Mouse (Mus musculus) stomach, postnatal 0 days (tissue): Measurements from ENCODE around the gene Stk39. TPM values are rescaled to one million over a fixed set of nuclear protein-coding genes. Genes with fewer than 3 reads are reported as not detected.

Experiments
- ATAC-seq: fragments of 200-750 bp; cut with Nextera tagmentation; 2 replicates; pipeline ENCODE4 v1.8.0; 2017; ENCODE audit not compliant: low FRiP score, low TSS enrichment
- DNase-seq: peaks from one replicate; pipeline ENCODE4 v3.0.0-alpha.2; 2016; ENCODE audit warnings: low spot score
- H3K27ac ChIP-seq: fragments of 300-500 bp; sonication (generic); replicated peaks from 2 replicates; pipeline ENCODE4 v1.5.1; 2014; ENCODE audit warnings: mild to moderate bottlenecking, control low read depth
- H3K27me3 ChIP-seq: fragments of 300-500 bp; sonication (generic); 2 replicates; pipeline ENCODE4 v1.6.1; 2014; ENCODE audit warnings: low read length; ENCODE audit not compliant: control insufficient read depth, insufficient read depth
- H3K36me3 ChIP-seq: fragments of 300-500 bp; sonication (generic); 2 replicates; pipeline ENCODE4 v1.6.1; 2014; ENCODE audit warnings: low read length, mixed read lengths; ENCODE audit not compliant: control insufficient read depth, insufficient read depth
- H3K4me1 ChIP-seq: fragments of 300-500 bp; sonication (generic); replicated peaks from 2 replicates; pipeline ENCODE4 v1.6.1; 2014; ENCODE audit warnings: antibody characterized with exemption; ENCODE audit not compliant: control insufficient read depth, insufficient read depth
- H3K4me2 ChIP-seq: fragments of 300-500 bp; sonication (generic); replicated peaks from 2 replicates; pipeline ENCODE4 v1.6.1; 2014; ENCODE audit warnings: low read depth, mild to moderate bottlenecking, control low read depth, moderate library complexity
- H3K4me3 ChIP-seq: fragments of 300-500 bp; sonication (generic); 2 replicates; pipeline ENCODE4 v1.5.1; 2014; ENCODE audit warnings: low read depth, low read length, control low read depth
- H3K9ac ChIP-seq: fragments of 300-500 bp; sonication (generic); 2 replicates; pipeline ENCODE4 v1.6.1; 2014; ENCODE audit warnings: mild to moderate bottlenecking, low read length, control low read depth, mixed read lengths
- H3K9me3 ChIP-seq: fragments of 300-500 bp; sonication (generic); 2 replicates; pipeline ENCODE4 v1.6.1; 2016; ENCODE audit warnings: low read length; ENCODE audit not compliant: control insufficient read depth
- CTCF ChIP-seq: IDR thresholded peaks from 2 replicates; pipeline ENCODE4 v1.5.1; 2016; ENCODE audit warnings: antibody characterized with exemption, low read depth, mild to moderate bottlenecking, moderate library complexity
- EP300 ChIP-seq: optimal IDR thresholded peaks from 2 replicates; pipeline ENCODE3; 2016; ENCODE audit warnings: antibody characterized with exemption
- WGBS: fragments of 180-500 bp; shearing (Covaris S2); extraction: QIAGEN DNeasy Blood & Tissue Kit; methylation state at CpG from one replicate; pipeline ENCODE4 v1.1.7; 2014; 5-methylcytosine and 5-hydroxymethylcytosine counted together
- polyA plus RNA-seq: library from polyadenylated mRNA; unstranded; fragments of >200 nt; fragmentation: Nextera tagmentation; extraction: Ambion mirVana; gene quantifications from 2 replicates; pipeline ENCODE4 v1.2.1, GENCODE M21; 2015

Stk39 gene
- polyA plus RNA-seq, 1 experiment from 2014 or later = 23.6 TPM

- H3K4me2 ChIP-seq = no peak overlapping the region
- no peaks in the 10 kb centered on the region for H3K9me3 ChIP-seq
- H3K4me1 ChIP-seq = peaks cover 2% of the 10 kb centered on the region; the same call in 1 of the 2 replicates
- no peaks in the 10 kb centered on the region for H3K36me3 ChIP-seq
- DNase-seq (no peak), ATAC-seq (no peak)
- H3K27me3 ChIP-seq = no peaks in the 10 kb centered on the region
- H3K9ac ChIP-seq = no peak overlapping the region
- TF ChIP-seq CTCF (no peak), EP300 (no peak)
- WGBS = 83% methylated on average over 3 of the region's 3 CpGs
- no peak overlapping the region for H3K27ac ChIP-seq
- no peak overlapping the region for H3K4me3 ChIP-seq
Observed at GRCm38 (mm10) chr2:68469491-68469890, 2.6 kb downstream of the Stk39 start.

GRCm38 (mm10) chr2:68468698-68469097 is 3.4 kb downstream of the Stk39 start:
- ATAC-seq (peak; percentile 53), DNase-seq (peak; percentile 81)
- Histone ChIP-seq H3K4me2 (no peak overlapping the region), H3K9me3 (no peaks in the 10 kb centered on the region), H3K4me3 (no peak overlapping the region), H3K4me1 (peaks cover 2% of the 10 kb centered on the region; the same call in 1 of the 2 replicates), H3K27ac (no peak overlapping the region), H3K27me3 (no peaks in the 10 kb centered on the region), H3K36me3 (no peaks in the 10 kb centered on the region), H3K9ac (no peak overlapping the region)
- TF ChIP-seq CTCF = peak; percentile 83
- no peak for TF ChIP-seq EP300
- whole genome bisulfite sequencing = 58% methylated on average over 7 of the region's 7 CpGs

- H3K9ac ChIP-seq = no peak overlapping the region
- no peak overlapping the region for H3K4me2 ChIP-seq
- H3K27ac ChIP-seq = no peak overlapping the region
- H3K4me3 ChIP-seq = no peak overlapping the region
- H3K27me3 ChIP-seq = no peaks in the 10 kb centered on the region
- peaks cover 2% of the 10 kb centered on the region; the same call in 1 of the 2 replicates for H3K4me1 ChIP-seq
- TF ChIP-seq CTCF = no peak
- 85% methylated on average over 14 of the region's 14 CpGs for WGBS
- H3K36me3 ChIP-seq = no peaks in the 10 kb centered on the region
- no peak for DNase-seq
- ATAC-seq = no peak
- no peaks in the 10 kb centered on the region for H3K9me3 ChIP-seq
Observed at GRCm38 (mm10) chr2:68468259-68468658, 3.8 kb downstream of the Stk39 start.

GRCm38 (mm10) chr2:68467085-68467978 is 4.7 kb downstream of the Stk39 start:
- H3K4me3 ChIP-seq = no peak overlapping the region
- ATAC-seq (no peak), DNase-seq (no peak)
- H3K36me3 ChIP-seq = no peaks in the 10 kb centered on the region
- peaks cover 2% of the 10 kb centered on the region; the same call in 1 of the 2 replicates for H3K4me1 ChIP-seq
- H3K27ac ChIP-seq = no peak overlapping the region
- no peaks in the 10 kb centered on the region for H3K27me3 ChIP-seq
- no peak overlapping the region for H3K4me2 ChIP-seq
- no peak overlapping the region for H3K9ac ChIP-seq
- 80% methylated on average over 9 of the region's 9 CpGs for WGBS
- TF ChIP-seq EP300 = no peak
- no peak for TF ChIP-seq CTCF
- no peaks in the 10 kb centered on the region for H3K9me3 ChIP-seq

GRCm38 (mm10) chr2:68466124-68467070 is 5.7 kb downstream of the Stk39 start:
- peaks cover 2% of the 10 kb centered on the region; the same call in 1 of the 2 replicates for H3K4me1 ChIP-seq
- WGBS = 49% methylated on average over 17 of the region's 19 CpGs
- H3K27ac ChIP-seq = 0 out of 2 replicates have a peak overlapping the region, but pooled peaks have one; percentile 8
- H3K9me3 ChIP-seq = no peaks in the 10 kb centered on the region
- no peaks in the 10 kb centered on the region for H3K27me3 ChIP-seq
- TF ChIP-seq EP300 (no peak), CTCF (no peak)
- H3K4me2 ChIP-seq = no peak overlapping the region
- H3K36me3 ChIP-seq = no peaks in the 10 kb centered on the region
- H3K9ac ChIP-seq = no peak overlapping the region
- DNase-seq (peak; percentile 61), ATAC-seq (peak; percentile 51)
- no peak overlapping the region for H3K4me3 ChIP-seq
